Mouse (Mus musculus) stomach, embryonic 14.5 days (tissue): ENCODE results near the gene Fyttd1. TPM values are rescaled to one million over a fixed set of nuclear protein-coding genes. Genes with fewer than 3 reads are reported as not detected.

Experiments
- ATAC-seq: fragments of 200-750 bp; cut with Nextera tagmentation; 2 replicates; pipeline ENCODE4 v1.8.0; 2017; ENCODE audit warnings: low read depth, moderate TSS enrichment; ENCODE audit not compliant: insufficient number of reproducible peaks, insufficient read depth, low FRiP score
- H3K27ac ChIP-seq: fragments of 300-500 bp; sonication (generic); 2 replicates; pipeline ENCODE4 v1.5.1; 2014; ENCODE audit warnings: mild to moderate bottlenecking, low read length, moderate library complexity, mixed read lengths
- H3K27me3 ChIP-seq: fragments of 300-500 bp; sonication (generic); 2 replicates; pipeline ENCODE4 v1.6.1; 2014; ENCODE audit warnings: low read length, control low read depth, mixed read lengths; ENCODE audit not compliant: control insufficient read depth, insufficient read depth
- H3K36me3 ChIP-seq: fragments of 300-500 bp; sonication (generic); 2 replicates; pipeline ENCODE4 v1.6.1; 2014; ENCODE audit warnings: mild to moderate bottlenecking, control low read depth, low read length, moderate library complexity, mixed read lengths; ENCODE audit not compliant: control insufficient read depth, insufficient read depth
- H3K4me1 ChIP-seq: fragments of 300-500 bp; sonication (generic); 2 replicates; pipeline ENCODE4 v1.6.1; 2014; ENCODE audit warnings: low read length, control low read depth, mixed read lengths; ENCODE audit not compliant: control insufficient read depth, insufficient read depth
- H3K4me2 ChIP-seq: fragments of 300-500 bp; sonication (generic); replicated peaks from 2 replicates; pipeline ENCODE4 v1.6.1; 2014; ENCODE audit warnings: low read depth, low read length, control low read depth
- H3K4me3 ChIP-seq: fragments of 300-500 bp; sonication (generic); 2 replicates; pipeline ENCODE4 v1.5.1; 2014; ENCODE audit warnings: low read depth, low read length, control low read depth
- H3K9ac ChIP-seq: fragments of 300-500 bp; sonication (generic); replicated peaks from 2 replicates; pipeline ENCODE4 v1.6.1; 2014; ENCODE audit warnings: low read depth, mild to moderate bottlenecking, control low read depth, low read length, moderate library complexity, mixed read lengths
- H3K9me3 ChIP-seq: fragments of 300-500 bp; sonication (generic); 2 replicates; pipeline ENCODE4 v1.6.1; 2016; ENCODE audit warnings: low read depth, low read length, control low read depth; ENCODE audit not compliant: control insufficient read depth
- WGBS: fragments of 180-500 bp; shearing (Covaris S2); extraction: QIAGEN DNeasy Blood & Tissue Kit; methylation state at CpG from one replicate; pipeline ENCODE4 v1.1.7; 2014; 5-methylcytosine and 5-hydroxymethylcytosine counted together
- polyA plus RNA-seq: library from polyadenylated mRNA; unstranded; fragments of >200 nt; fragmentation: Nextera tagmentation; extraction: Ambion mirVana; gene quantifications from 2 replicates; pipeline ENCODE4 v1.2.1, GENCODE M21; 2014

The Fyttd1 gene
- polyA plus RNA-seq, 1 experiment from 2014 or later: 137 TPM

DNA sequence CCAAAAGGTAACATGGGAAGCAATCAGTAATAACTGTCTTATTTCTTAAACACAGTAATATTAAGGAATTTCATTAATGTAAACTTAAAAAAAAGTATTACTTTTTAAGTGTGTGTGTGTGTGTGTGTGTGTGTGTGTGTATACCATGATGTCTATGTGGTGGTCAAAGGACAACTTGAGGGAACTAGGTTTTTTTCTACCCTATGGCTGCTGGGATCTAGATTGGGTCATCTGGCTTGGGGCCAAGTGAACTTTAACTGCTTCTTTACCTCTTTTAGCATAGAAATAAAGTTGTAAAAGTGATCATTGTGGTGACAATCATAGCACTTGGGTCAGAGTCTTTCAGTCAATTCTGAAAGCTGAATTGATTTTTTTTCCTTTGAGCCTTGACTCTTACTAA is 18.8 kb downstream of the Fyttd1 start:
- H3K9ac ChIP-seq: no peak overlapping the region
- ATAC-seq: no peak
- H3K27ac ChIP-seq: no peak overlapping the region
- H3K36me3 ChIP-seq: peaks cover 45% of the 10 kb centered on the region
- H3K4me3 ChIP-seq: no peak overlapping the region
- no peak overlapping the region for H3K4me2 ChIP-seq
- H3K4me1 ChIP-seq: no peaks in the 10 kb centered on the region
- H3K27me3 ChIP-seq: no peaks in the 10 kb centered on the region
- H3K9me3 ChIP-seq: no peaks in the 10 kb centered on the region

DNA sequence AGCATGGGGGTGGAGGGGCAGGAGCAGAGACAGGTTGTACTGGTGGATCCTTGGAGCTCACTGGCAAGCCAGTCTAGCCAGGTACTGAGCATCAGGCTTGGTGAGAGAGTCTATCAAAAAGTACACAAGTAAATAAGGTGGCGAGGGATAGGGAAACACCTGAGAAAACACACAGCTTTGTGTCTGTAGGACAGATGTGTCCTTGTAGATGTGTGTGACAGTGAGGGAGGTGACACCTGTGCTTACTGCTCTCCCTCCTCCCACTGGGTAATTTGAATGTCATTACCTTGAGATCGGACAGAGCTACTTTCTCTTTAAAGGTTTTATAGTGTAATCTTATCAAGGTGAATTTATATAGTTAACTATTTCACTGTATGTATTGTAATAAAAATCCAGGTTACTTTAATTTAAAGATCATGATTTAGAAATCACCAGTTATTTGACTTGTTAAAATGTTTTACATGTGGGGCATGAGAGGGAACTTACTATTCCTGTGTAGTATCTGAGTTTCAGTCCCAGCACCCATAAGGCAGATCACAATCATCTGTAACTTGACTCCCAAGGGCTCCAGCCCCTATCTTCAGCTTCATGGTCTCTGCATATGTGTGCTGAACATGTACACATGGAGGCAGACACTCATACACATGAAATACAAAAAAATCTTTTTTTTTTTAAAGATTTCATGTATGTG is 24.2 kb downstream of the Fyttd1 start:
- 71% methylated on average over 2 of the region's 2 CpGs for WGBS
- no peak for ATAC-seq
- Histone ChIP-seq H3K27ac (no peak overlapping the region), H3K36me3 (peaks cover 41% of the 10 kb centered on the region), H3K9ac (no peak overlapping the region), H3K4me3 (no peak overlapping the region), H3K4me1 (no peaks in the 10 kb centered on the region), H3K9me3 (no peaks in the 10 kb centered on the region), H3K4me2 (no peak overlapping the region), H3K27me3 (no peaks in the 10 kb centered on the region)

DNA sequence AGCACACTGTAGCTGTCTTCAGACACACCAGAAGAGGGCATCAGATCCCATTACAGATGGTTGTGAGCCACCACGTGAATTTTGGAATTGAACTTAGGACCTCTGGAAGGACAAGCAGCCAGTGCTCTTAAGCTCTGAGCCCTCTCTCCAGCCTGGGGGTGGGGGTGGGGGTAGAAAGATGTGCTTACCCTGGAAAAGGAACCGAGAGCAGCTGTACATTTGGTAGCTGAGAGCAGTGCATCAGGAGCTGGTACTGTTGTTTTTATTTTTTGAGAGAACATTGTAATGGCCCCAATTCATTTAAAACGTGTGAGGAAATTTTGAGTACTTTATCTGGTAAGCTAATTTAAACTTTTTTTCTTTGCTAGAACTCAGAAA is 24.7 kb downstream of the Fyttd1 start:
- H3K4me1 ChIP-seq: no peaks in the 10 kb centered on the region
- H3K36me3 ChIP-seq: peaks cover 46% of the 10 kb centered on the region
- H3K9me3 ChIP-seq: no peaks in the 10 kb centered on the region
- H3K4me3 ChIP-seq: no peak overlapping the region
- ATAC-seq: no peak
- H3K4me2 ChIP-seq: no peak overlapping the region
- H3K9ac ChIP-seq: no peak overlapping the region
- 64% methylated on average over 3 of the region's 3 CpGs for WGBS
- H3K27me3 ChIP-seq: no peaks in the 10 kb centered on the region
- H3K27ac ChIP-seq: no peak overlapping the region

DNA sequence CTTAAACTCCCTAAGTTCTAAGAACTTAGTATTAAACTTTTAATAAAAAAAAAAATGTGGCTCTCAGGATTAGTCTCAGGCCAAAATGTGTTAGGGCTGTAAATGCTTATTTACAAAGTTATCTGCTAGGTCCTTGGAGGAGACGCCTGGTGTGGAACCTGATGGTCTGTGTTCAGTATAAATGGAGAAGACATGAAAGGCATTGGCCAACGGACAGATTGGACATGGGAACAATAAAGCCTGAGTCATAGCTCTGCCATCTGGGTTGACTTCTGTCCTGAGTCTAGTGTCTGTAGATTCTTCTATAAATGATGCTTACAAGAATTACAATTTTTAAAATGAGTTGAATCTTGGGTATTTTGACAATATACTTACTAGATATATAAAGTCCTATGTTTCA is 28.9 kb downstream of the Fyttd1 start:
- H3K27me3 ChIP-seq: no peaks in the 10 kb centered on the region

DNA sequence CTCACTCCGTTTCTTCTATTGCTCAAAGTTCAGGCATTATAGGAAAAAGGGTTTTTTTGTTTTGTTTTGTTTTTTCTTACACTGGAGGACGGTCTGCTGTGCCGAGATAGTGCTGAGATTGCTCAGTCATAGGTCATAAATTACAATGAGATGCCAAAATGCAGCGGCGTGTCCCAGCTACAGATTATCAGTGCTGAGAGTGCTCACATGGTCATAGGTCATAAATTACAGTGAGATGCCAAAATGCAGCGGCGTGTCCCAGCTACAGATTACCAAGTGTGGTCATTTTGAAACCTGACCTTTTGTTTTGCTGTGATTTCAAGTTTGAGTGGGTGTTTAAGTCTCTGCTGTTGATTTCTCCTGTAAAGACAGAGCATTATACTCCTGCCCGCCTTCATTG is 29.4 kb downstream of the Fyttd1 start:
- WGBS: 69% methylated on average over 8 of the region's 8 CpGs
- no peak for ATAC-seq

More for the DNA sequence above, 28.9 kb downstream of the Fyttd1 start:
- no peaks in the 10 kb centered on the region for H3K4me1 ChIP-seq
- no peak overlapping the region for H3K4me2 ChIP-seq
- no peak overlapping the region for H3K9ac ChIP-seq
- H3K27ac ChIP-seq: no peak overlapping the region
- H3K4me3 ChIP-seq: no peak overlapping the region
- peaks cover 25% of the 10 kb centered on the region for H3K36me3 ChIP-seq
- WGBS: 78% methylated on average over 2 of the region's 2 CpGs
- H3K9me3 ChIP-seq: no peaks in the 10 kb centered on the region
- ATAC-seq: no peak

DNA sequence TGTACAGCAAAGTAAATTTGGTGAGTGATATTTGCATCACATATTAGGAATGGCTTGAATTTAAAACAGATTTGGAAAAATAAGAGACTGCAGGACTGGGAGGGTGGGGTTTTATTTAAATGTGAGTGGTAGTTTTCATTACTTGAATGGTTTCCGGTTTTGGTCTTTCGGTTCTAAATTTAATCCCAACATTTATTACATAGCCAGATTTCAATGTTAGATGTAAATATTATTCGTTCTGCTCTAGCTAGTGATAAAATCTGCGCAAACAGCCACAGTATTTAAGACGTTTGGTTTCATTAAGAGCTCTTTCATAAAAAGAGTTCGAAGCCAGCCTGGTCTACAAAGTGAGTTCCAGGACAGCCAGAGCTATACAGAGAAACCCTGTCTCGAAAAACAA is 35.9 kb downstream of the Fyttd1 start:
- peak overlapping the region; percentile 69 for H3K4me2 ChIP-seq
- H3K4me1 ChIP-seq: 0 out of 2 replicates have a peak, but pooled peaks cover 2% of the 10 kb centered on the region
- no peak overlapping the region for H3K4me3 ChIP-seq
- no peak overlapping the region for H3K9ac ChIP-seq
- no peaks in the 10 kb centered on the region for H3K9me3 ChIP-seq
- no peaks in the 10 kb centered on the region for H3K27me3 ChIP-seq
- H3K36me3 ChIP-seq: no peaks in the 10 kb centered on the region
- 52% methylated on average over 7 of the region's 7 CpGs for WGBS
- H3K27ac ChIP-seq: no peak overlapping the region
- ATAC-seq: no peak

More for the DNA sequence above, 29.4 kb downstream of the Fyttd1 start:
- H3K27me3 ChIP-seq: no peaks in the 10 kb centered on the region
- H3K9ac ChIP-seq: no peak overlapping the region
- no peak overlapping the region for H3K4me3 ChIP-seq
- no peak overlapping the region for H3K4me2 ChIP-seq
- H3K36me3 ChIP-seq: peaks cover 22% of the 10 kb centered on the region
- H3K27ac ChIP-seq: no peak overlapping the region
- no peaks in the 10 kb centered on the region for H3K9me3 ChIP-seq
- H3K4me1 ChIP-seq: no peaks in the 10 kb centered on the region

DNA sequence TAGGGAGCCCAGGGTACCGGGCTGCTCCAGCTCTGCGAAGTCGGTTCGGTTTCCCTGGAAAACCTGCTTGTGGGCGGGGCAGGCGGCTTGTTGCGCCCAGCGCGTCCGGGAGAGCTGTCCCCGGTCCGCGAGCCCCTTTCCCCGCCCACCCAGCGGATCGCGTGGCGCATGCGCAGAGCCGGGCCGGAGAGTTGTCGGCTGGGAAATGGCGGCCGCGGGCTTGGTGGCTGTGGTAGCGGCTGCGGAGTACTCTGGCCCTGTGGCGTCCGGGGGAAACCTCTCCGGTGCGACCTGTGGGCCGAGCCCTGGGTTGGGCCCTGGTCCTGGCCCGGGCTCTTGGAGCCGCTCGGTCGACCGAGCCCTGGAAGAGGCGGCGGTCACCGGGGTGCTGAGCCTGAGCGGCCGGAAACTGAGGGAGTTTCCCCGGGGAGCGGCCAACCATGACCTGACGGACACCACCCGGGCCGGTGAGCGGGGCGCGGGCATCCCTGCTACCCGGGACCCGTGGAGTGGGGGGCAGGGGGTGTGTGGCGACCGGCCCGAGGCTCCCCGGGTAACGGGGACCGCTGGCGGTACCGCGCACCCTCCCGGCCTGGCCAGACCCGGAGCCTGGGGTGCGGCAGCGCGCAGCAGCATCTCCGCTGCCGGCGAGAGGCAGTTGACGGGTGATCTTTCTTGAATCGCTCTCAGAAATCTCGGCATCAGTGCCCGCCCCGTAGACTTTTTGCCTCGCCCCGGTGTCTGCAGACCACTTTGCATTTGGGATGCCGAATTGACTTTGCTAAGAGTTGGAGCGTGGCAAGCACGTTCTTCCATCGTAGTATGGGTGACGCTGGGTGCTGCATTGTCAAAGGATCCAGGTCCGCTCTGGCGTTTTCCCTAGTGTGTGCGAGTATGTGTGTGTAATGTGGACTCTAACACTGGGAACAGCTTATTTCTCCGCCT is 36.9 kb downstream of the Fyttd1 start, which contains the start of gene Lrch3:
TSS of gene Lrch3 (plus strand) at position 164 of the 945 bp plus-strand sequence.
- under 1% methylated on average over 85 of the region's 85 CpGs for WGBS
- Histone ChIP-seq H3K27me3 (no peaks in the 10 kb centered on the region), H3K4me2 (peak within 1 kb of the TSS; percentile 69), H3K27ac (peak within 1 kb of the TSS; percentile 82), H3K9ac (peak within 1 kb of the TSS; percentile 87), H3K4me1 (0 out of 2 replicates have a peak, but pooled peaks cover 2% of the 10 kb centered on the region), H3K4me3 (peak within 1 kb of the TSS; percentile 97), H3K36me3 (no peaks in the 10 kb centered on the region), H3K9me3 (no peaks in the 10 kb centered on the region)
- peak; percentile 92 for ATAC-seq

DNA sequence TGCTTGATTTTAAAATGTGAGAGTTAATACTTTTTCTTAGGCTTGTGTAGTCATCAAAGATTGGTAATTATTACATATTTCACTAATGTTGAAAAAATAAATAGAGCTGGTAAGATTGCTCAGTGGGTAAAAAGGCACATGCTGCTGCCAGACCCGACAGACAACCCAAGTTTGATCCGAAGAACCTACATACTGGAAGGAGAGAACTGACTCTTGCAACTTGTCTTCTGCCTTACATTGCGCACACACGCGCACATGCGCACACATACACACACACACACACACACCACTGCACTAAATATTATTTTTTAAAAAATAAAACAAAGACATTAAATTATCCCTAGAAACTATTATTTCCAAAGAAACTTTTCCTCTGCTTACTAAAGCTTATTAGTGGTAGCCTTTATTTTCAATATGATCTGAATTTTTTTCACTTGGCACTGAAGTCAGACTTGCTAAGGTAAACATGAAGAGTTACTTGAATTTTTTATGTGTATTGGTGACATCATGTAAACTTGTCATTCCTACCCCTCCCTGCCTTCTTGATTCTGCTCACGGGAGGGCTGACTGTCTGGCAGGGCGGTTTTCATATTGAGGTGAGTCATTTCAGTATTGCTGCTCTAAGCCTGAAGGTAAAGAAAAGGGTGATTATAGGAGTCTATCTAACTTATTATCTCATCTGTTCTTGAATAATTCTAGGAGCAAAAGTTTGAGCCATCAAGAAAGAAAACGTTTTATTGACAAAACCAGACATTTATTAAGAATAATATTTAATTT is 38.2 kb downstream of the Fyttd1 start:
- Histone ChIP-seq H3K27me3 (no peaks in the 10 kb centered on the region), H3K9ac (no peak overlapping the region), H3K4me1 (0 out of 2 replicates have a peak, but pooled peaks cover 2% of the 10 kb centered on the region), H3K4me3 (peak overlapping the region; percentile 97), H3K36me3 (no peaks in the 10 kb centered on the region), H3K27ac (no peak overlapping the region), H3K9me3 (no peaks in the 10 kb centered on the region), H3K4me2 (peak overlapping the region; percentile 69)
- no peak for ATAC-seq
- 66% methylated on average over 9 of the region's 9 CpGs for WGBS
